Mouse (Mus musculus): ENCODE measurements around the gene Ap5s1.

DNA sequence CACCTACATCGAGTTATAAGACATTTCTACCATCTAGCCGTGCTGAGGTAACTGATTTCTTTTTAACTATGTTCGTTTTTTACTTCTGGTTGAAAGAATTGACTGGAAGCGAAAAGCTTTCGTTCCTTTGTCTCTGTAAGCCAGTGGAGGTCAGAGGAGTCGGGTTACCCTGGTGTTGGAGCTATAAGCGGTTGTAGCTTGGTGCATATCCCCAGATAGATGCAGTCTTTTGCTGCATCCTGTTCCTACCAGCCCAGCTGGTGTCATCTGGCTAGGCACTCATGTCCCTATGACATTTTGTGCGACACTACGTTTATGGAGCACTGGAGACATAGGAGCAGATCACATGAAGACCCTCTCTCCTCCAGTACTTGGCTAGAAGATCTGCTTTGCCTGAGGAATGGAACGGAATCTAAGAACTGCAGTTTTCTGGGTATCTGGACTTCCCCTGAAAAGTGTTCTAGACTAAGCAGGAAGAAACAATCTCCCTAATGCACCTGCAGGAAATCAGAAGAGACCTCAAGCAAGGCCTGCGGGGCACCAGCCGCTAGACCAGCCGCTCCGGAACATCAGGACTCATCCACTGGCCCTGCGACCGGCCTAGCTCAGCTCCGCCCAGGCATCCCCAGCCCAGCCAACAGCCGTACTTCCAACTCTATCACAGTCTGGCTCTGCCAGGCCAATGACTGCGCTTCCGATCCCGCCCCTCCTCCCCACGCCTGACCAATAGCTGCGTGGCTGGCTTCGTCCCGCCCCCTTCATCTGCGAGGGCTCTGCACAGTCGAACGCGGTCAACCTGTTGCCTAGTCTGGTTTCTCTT, 26.6 kb downstream of the Ap5s1 start, which contains the start of gene Mavs:
- TF ChIP-seq CTCF (IDR thresholded peaks at IDR 0.05) (no peak), POLR2A (IDR thresholded peaks at IDR 0.05; ENCODE audit: insufficient read depth, low read depth, low read length) (peak; percentile 97), EP300 (IDR thresholded peaks at IDR 0.05; ENCODE audit: insufficient read depth, low read depth, low read length) (peak; percentile 85)

Data from heart, adult 2 months (tissue).